Mouse (Mus musculus) thymus, adult 2 months (tissue): Measurements from ENCODE around the gene Lipa.

Experiments used
- CTCF ChIP-seq: fragments of 200-500 bp; IDR thresholded peaks from 2 replicates; pipeline ENCODE4 v1.5.1; 2012; ENCODE audit warnings: mild to moderate bottlenecking, control low read depth, low read length, moderate library complexity, borderline replicate concordance; ENCODE audit not compliant: control insufficient read depth, poor library complexity, insufficient read depth; ENCODE audit errors: extremely low read depth
- POLR2A ChIP-seq: fragments of 200-500 bp; IDR thresholded peaks from 2 replicates; pipeline ENCODE4 v1.6.1; 2012; ENCODE audit warnings: mild to moderate bottlenecking, low read length, control low read depth, moderate library complexity; ENCODE audit not compliant: control insufficient read depth, poor library complexity, insufficient read depth; ENCODE audit errors: extremely low read depth

DNA sequence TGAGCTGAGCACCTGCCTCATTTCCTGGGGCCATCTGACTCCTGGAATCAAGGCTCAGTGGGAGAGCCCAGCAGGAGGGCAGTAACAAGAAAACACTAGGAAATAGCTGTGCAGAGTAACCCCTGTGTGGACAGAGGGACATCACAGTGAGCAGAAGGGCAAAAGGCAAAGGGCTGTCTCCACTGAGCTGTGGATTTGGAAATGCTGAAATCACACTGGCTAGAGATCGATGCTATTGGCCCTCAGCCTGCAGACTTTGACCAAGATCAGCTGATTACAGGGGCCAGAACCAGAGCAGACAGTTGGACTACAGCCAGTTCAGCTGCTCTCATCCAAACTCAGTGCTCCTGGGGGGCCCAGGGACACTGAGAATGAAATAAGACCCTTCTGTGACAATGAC lies 30.9 kb downstream of the Lipa start:
- TF ChIP-seq CTCF: no peak
- TF ChIP-seq POLR2A: no peak
